Mouse (Mus musculus): ENCODE measurements around the gene Cox17. TPM values are rescaled to one million over a fixed set of nuclear protein-coding genes. Genes with fewer than 3 reads are reported as not detected.

Cox17 gene
- polyA plus RNA-seq (2014; fragmentation: Nextera tagmentation; extraction: Ambion mirVana): 107 and 118 TPM in 2 replicates

- H3K9me3 ChIP-seq (ENCODE audit: control insufficient read depth, low read length): no peaks in the 10 kb centered on the region
- no peaks in the 10 kb centered on the region for H3K27me3 ChIP-seq (ENCODE audit: control insufficient read depth, insufficient read depth, low read length)
- peak within 1 kb of the TSS; percentile 46 for H3K4me2 ChIP-seq (ENCODE audit: low read depth, severe bottlenecking)
- ATAC-seq (ENCODE audit: insufficient number of reproducible peaks, low FRiP score, low TSS enrichment, low read depth) (peak; percentile 94), DNase-seq (ENCODE audit: low spot score) (peak; percentile 90)
- H3K4me3 ChIP-seq (ENCODE audit: low read depth, low read length): peak within 1 kb of the TSS; percentile 59
- no peak within 1 kb of the TSS; the same call in 1 of the 2 replicates for H3K27ac ChIP-seq (replicated peaks; ENCODE audit: low read depth, low read length)
- peak within 1 kb of the TSS; percentile 84 for H3K9ac ChIP-seq (ENCODE audit: low read length)
- peaks cover 2% of the 10 kb centered on the region for H3K36me3 ChIP-seq (ENCODE audit: control insufficient read depth, insufficient read depth, low read length)
- H3K4me1 ChIP-seq (ENCODE audit: control insufficient read depth, insufficient read depth, low read length): peaks cover 4% of the 10 kb centered on the region
- 3% methylated on average over 35 of the region's 35 CpGs for WGBS
These were observed at the start of gene Cox17, which contains the start of gene Gm21987 for GRCm38 (mm10) chr16:38346529-38347325. Gene Cox17 (plus strand): TSS chr16:38346991. Gene Gm21987 (plus strand): TSS chr16:38347040.

- Histone ChIP-seq H3K27me3 (ENCODE audit: control insufficient read depth, insufficient read depth, low read length) (no peaks in the 10 kb centered on the region), H3K4me1 (ENCODE audit: control insufficient read depth, insufficient read depth, low read length) (no peaks in the 10 kb centered on the region), H3K9me3 (ENCODE audit: control insufficient read depth, low read length) (no peaks in the 10 kb centered on the region), H3K4me3 (ENCODE audit: low read depth, low read length) (no peak overlapping the region), H3K9ac (ENCODE audit: low read length) (no peak overlapping the region), H3K27ac (replicated peaks; ENCODE audit: low read depth, low read length) (no peak overlapping the region), H3K4me2 (ENCODE audit: low read depth, severe bottlenecking) (no peak overlapping the region), H3K36me3 (ENCODE audit: control insufficient read depth, insufficient read depth, low read length) (no peaks in the 10 kb centered on the region)
- ATAC-seq (ENCODE audit: insufficient number of reproducible peaks, low FRiP score, low TSS enrichment, low read depth) (no peak), DNase-seq (ENCODE audit: low spot score) (no peak)
- 87% methylated on average over 6 of the region's 6 CpGs for WGBS
These were observed 48.4 kb upstream of the Cox17 start for GRCm38 (mm10) chr16:38298410-38298809.

GRCm38 (mm10) chr16:38302367-38302766 is 44.4 kb upstream of the Cox17 start:
- Histone ChIP-seq H3K27ac (replicated peaks; ENCODE audit: low read depth, low read length) (no peak overlapping the region), H3K9me3 (ENCODE audit: control insufficient read depth, low read length) (no peaks in the 10 kb centered on the region), H3K4me2 (ENCODE audit: low read depth, severe bottlenecking) (no peak overlapping the region), H3K36me3 (ENCODE audit: control insufficient read depth, insufficient read depth, low read length) (no peaks in the 10 kb centered on the region), H3K9ac (ENCODE audit: low read length) (no peak overlapping the region), H3K27me3 (ENCODE audit: control insufficient read depth, insufficient read depth, low read length) (no peaks in the 10 kb centered on the region), H3K4me3 (ENCODE audit: low read depth, low read length) (no peak overlapping the region), H3K4me1 (ENCODE audit: control insufficient read depth, insufficient read depth, low read length) (peaks cover 10% of the 10 kb centered on the region)
- 90% methylated on average over 13 of the region's 13 CpGs for WGBS
- DNase-seq (ENCODE audit: low spot score) (no peak), ATAC-seq (ENCODE audit: insufficient number of reproducible peaks, low FRiP score, low TSS enrichment, low read depth) (no peak)

GRCm38 (mm10) chr16:38304460-38305194 is 42.2 kb upstream of the Cox17 start:
- Histone ChIP-seq H3K4me3 (ENCODE audit: low read depth, low read length) (no peak overlapping the region), H3K4me2 (ENCODE audit: low read depth, severe bottlenecking) (no peak overlapping the region), H3K27ac (replicated peaks; ENCODE audit: low read depth, low read length) (no peak overlapping the region), H3K4me1 (ENCODE audit: control insufficient read depth, insufficient read depth, low read length) (peaks cover 14% of the 10 kb centered on the region), H3K9ac (ENCODE audit: low read length) (no peak overlapping the region), H3K36me3 (ENCODE audit: control insufficient read depth, insufficient read depth, low read length) (no peaks in the 10 kb centered on the region), H3K9me3 (ENCODE audit: control insufficient read depth, low read length) (no peaks in the 10 kb centered on the region), H3K27me3 (ENCODE audit: control insufficient read depth, insufficient read depth, low read length) (no peaks in the 10 kb centered on the region)
- no peak for DNase-seq (ENCODE audit: low spot score)
- no peak for ATAC-seq (ENCODE audit: insufficient number of reproducible peaks, low FRiP score, low TSS enrichment, low read depth)
- 72% methylated on average over 17 of the region's 17 CpGs for WGBS

- 56% methylated on average over 18 of the region's 18 CpGs for WGBS
- Histone ChIP-seq H3K4me3 (ENCODE audit: low read depth, low read length) (no peak overlapping the region), H3K9ac (ENCODE audit: low read length) (no peak overlapping the region), H3K4me2 (ENCODE audit: low read depth, severe bottlenecking) (0 out of 2 replicates have a peak overlapping the region, but pooled peaks have one; percentile 4), H3K4me1 (ENCODE audit: control insufficient read depth, insufficient read depth, low read length) (peaks cover 14% of the 10 kb centered on the region), H3K27ac (replicated peaks; ENCODE audit: low read depth, low read length) (peak overlapping the region; percentile 68; the same call in 1 of the 2 replicates), H3K36me3 (ENCODE audit: control insufficient read depth, insufficient read depth, low read length) (no peaks in the 10 kb centered on the region), H3K9me3 (ENCODE audit: control insufficient read depth, low read length) (no peaks in the 10 kb centered on the region), H3K27me3 (ENCODE audit: control insufficient read depth, insufficient read depth, low read length) (no peaks in the 10 kb centered on the region)
- peak; percentile 47 for DNase-seq (ENCODE audit: low spot score)
- peak; percentile 68 for ATAC-seq (ENCODE audit: insufficient number of reproducible peaks, low FRiP score, low TSS enrichment, low read depth)
These were observed 40.1 kb upstream of the Cox17 start for GRCm38 (mm10) chr16:38306571-38307220.

GRCm38 (mm10) chr16:38307221-38307605 is 39.6 kb upstream of the Cox17 start:
- no peaks in the 10 kb centered on the region for H3K27me3 ChIP-seq (ENCODE audit: control insufficient read depth, insufficient read depth, low read length)
- H3K4me3 ChIP-seq (ENCODE audit: low read depth, low read length): no peak overlapping the region
- no peaks in the 10 kb centered on the region for H3K9me3 ChIP-seq (ENCODE audit: control insufficient read depth, low read length)
- H3K36me3 ChIP-seq (ENCODE audit: control insufficient read depth, insufficient read depth, low read length): no peaks in the 10 kb centered on the region
- no peak overlapping the region for H3K9ac ChIP-seq (ENCODE audit: low read length)
- DNase-seq (ENCODE audit: low spot score): peak; percentile 64
- peaks cover 14% of the 10 kb centered on the region for H3K4me1 ChIP-seq (ENCODE audit: control insufficient read depth, insufficient read depth, low read length)
- no peak overlapping the region for H3K4me2 ChIP-seq (ENCODE audit: low read depth, severe bottlenecking)
- WGBS: 22% methylated on average over 5 of the region's 5 CpGs
- peak; percentile 84 for ATAC-seq (ENCODE audit: insufficient number of reproducible peaks, low FRiP score, low TSS enrichment, low read depth)
- peak overlapping the region; percentile 68; the same call in 1 of the 2 replicates for H3K27ac ChIP-seq (replicated peaks; ENCODE audit: low read depth, low read length)

- H3K27ac ChIP-seq (replicated peaks; ENCODE audit: low read depth, low read length): peak overlapping the region; percentile 68; the same call in 1 of the 2 replicates
- no peak overlapping the region for H3K4me2 ChIP-seq (ENCODE audit: low read depth, severe bottlenecking)
- DNase-seq (ENCODE audit: low spot score): no peak
- H3K9ac ChIP-seq (ENCODE audit: low read length): no peak overlapping the region
- no peaks in the 10 kb centered on the region for H3K9me3 ChIP-seq (ENCODE audit: control insufficient read depth, low read length)
- H3K4me3 ChIP-seq (ENCODE audit: low read depth, low read length): no peak overlapping the region
- peaks cover 14% of the 10 kb centered on the region for H3K4me1 ChIP-seq (ENCODE audit: control insufficient read depth, insufficient read depth, low read length)
- 49% methylated on average over 7 of the region's 7 CpGs for WGBS
- H3K27me3 ChIP-seq (ENCODE audit: control insufficient read depth, insufficient read depth, low read length): no peaks in the 10 kb centered on the region
- ATAC-seq (ENCODE audit: insufficient number of reproducible peaks, low FRiP score, low TSS enrichment, low read depth): 0 out of 2 replicates have a peak, but pooled peaks have one; percentile 37
- H3K36me3 ChIP-seq (ENCODE audit: control insufficient read depth, insufficient read depth, low read length): no peaks in the 10 kb centered on the region
These were observed 39.1 kb upstream of the Cox17 start for GRCm38 (mm10) chr16:38307651-38308050.

GRCm38 (mm10) chr16:38308195-38308594 is 38.6 kb upstream of the Cox17 start:
- Histone ChIP-seq H3K4me1 (ENCODE audit: control insufficient read depth, insufficient read depth, low read length) (peaks cover 14% of the 10 kb centered on the region), H3K27ac (replicated peaks; ENCODE audit: low read depth, low read length) (0 out of 2 replicates have a peak overlapping the region, but pooled peaks have one; percentile 68), H3K4me2 (ENCODE audit: low read depth, severe bottlenecking) (no peak overlapping the region), H3K9me3 (ENCODE audit: control insufficient read depth, low read length) (no peaks in the 10 kb centered on the region), H3K36me3 (ENCODE audit: control insufficient read depth, insufficient read depth, low read length) (no peaks in the 10 kb centered on the region), H3K9ac (ENCODE audit: low read length) (no peak overlapping the region), H3K27me3 (ENCODE audit: control insufficient read depth, insufficient read depth, low read length) (no peaks in the 10 kb centered on the region), H3K4me3 (ENCODE audit: low read depth, low read length) (no peak overlapping the region)
- no peak for ATAC-seq (ENCODE audit: insufficient number of reproducible peaks, low FRiP score, low TSS enrichment, low read depth)
- 89% methylated on average over 11 of the region's 11 CpGs for WGBS
- no peak for DNase-seq (ENCODE audit: low spot score)

All from limb, embryonic 11.5 days (tissue).